Mouse (Mus musculus) hindbrain, embryonic 10.5 days (tissue): ENCODE results near the gene Cdkl3. TPM values are rescaled to one million over a fixed set of nuclear protein-coding genes. Genes with fewer than 3 reads are reported as not detected.

Source experiments
- DNase-seq: peaks from one replicate; pipeline ENCODE4 v3.0.0-alpha.2; 2017; ENCODE audit warnings: low spot score
- H3K27ac ChIP-seq: fragments of 300-500 bp; sonication (generic); 2 replicates; pipeline ENCODE4 v1.5.1; 2016; ENCODE audit warnings: mild to moderate bottlenecking, moderate library complexity
- H3K27me3 ChIP-seq: fragments of 300-500 bp; sonication (generic); 2 replicates; pipeline ENCODE4 v1.6.1; 2016; ENCODE audit warnings: mild to moderate bottlenecking; ENCODE audit not compliant: poor library complexity, insufficient read depth, severe bottlenecking
- H3K36me3 ChIP-seq: fragments of 300-500 bp; sonication (generic); 2 replicates; pipeline ENCODE4 v1.6.1; 2016; ENCODE audit warnings: mild to moderate bottlenecking, moderate library complexity
- H3K4me1 ChIP-seq: fragments of 300-500 bp; sonication (generic); replicated peaks from 2 replicates; pipeline ENCODE4 v1.6.1; 2016; ENCODE audit warnings: mild to moderate bottlenecking
- H3K4me3 ChIP-seq: fragments of 300-500 bp; sonication (generic); 2 replicates; pipeline ENCODE4 v1.5.1; 2016; ENCODE audit warnings: mild to moderate bottlenecking, moderate library complexity
- H3K9me3 ChIP-seq: fragments of 300-500 bp; sonication (generic); 2 replicates; pipeline ENCODE4 v1.6.1; 2016; ENCODE audit warnings: mild to moderate bottlenecking, moderate library complexity
- WGBS: fragments of 180-500 bp; shearing (Covaris S2); methylation state at CpG from one replicate; pipeline ENCODE4 v1.1.7; 2016; 5-methylcytosine and 5-hydroxymethylcytosine counted together
- polyA plus RNA-seq: library from polyadenylated mRNA; unstranded; fragments of >200 nt; fragmentation: Nextera tagmentation; extraction: Ambion mirVana; gene quantifications from 2 replicates; pipeline ENCODE4 v1.2.1, GENCODE M21; 2016

Cdkl3 gene
- polyA plus RNA-seq, 1 experiment from 2014 or later: 11.7 TPM

- peak; percentile 65 for DNase-seq
- Histone ChIP-seq H3K9me3 (no peaks in the 10 kb centered on the region), H3K4me1 (peaks cover 40% of the 10 kb centered on the region), H3K4me3 (peak overlapping the region; percentile 83), H3K27ac (peak overlapping the region; percentile 99), H3K27me3 (no peaks in the 10 kb centered on the region), H3K36me3 (peaks cover 33% of the 10 kb centered on the region)
- under 1% methylated on average over 29 of the region's 29 CpGs for WGBS
These were observed 4.3 kb upstream of the Cdkl3 start for GRCm38 (mm10) chr11:51999611-52000289.

- WGBS: 1% methylated on average over 63 of the region's 63 CpGs
- Histone ChIP-seq H3K9me3 (no peaks in the 10 kb centered on the region), H3K4me3 (peak within 1 kb of the TSS; percentile 83), H3K36me3 (peaks cover 26% of the 10 kb centered on the region), H3K27ac (peak within 1 kb of the TSS; percentile 99), H3K4me1 (peaks cover 46% of the 10 kb centered on the region), H3K27me3 (no peaks in the 10 kb centered on the region)
- peak; percentile 97 for DNase-seq
These were observed 3.6 kb upstream of the Cdkl3 start, which contains the start of gene Ube2b for GRCm38 (mm10) chr11:52000290-52000962. TSS of gene Ube2b (minus strand) at chr11:52000762.

GRCm38 (mm10) chr11:52001341-52001740 is 2.7 kb upstream of the Cdkl3 start:
- peak overlapping the region; percentile 83 for H3K4me3 ChIP-seq
- DNase-seq: no peak
- 78% methylated on average over 10 of the region's 10 CpGs for WGBS
- peaks cover 52% of the 10 kb centered on the region for H3K4me1 ChIP-seq
- H3K27ac ChIP-seq: peak overlapping the region; percentile 99
- H3K27me3 ChIP-seq: no peaks in the 10 kb centered on the region
- peaks cover 17% of the 10 kb centered on the region for H3K36me3 ChIP-seq
- H3K9me3 ChIP-seq: no peaks in the 10 kb centered on the region

GRCm38 (mm10) chr11:52001861-52002260 is 2.2 kb upstream of the Cdkl3 start:
- DNase-seq: no peak
- Histone ChIP-seq H3K27ac (no peak overlapping the region), H3K9me3 (no peaks in the 10 kb centered on the region), H3K27me3 (no peaks in the 10 kb centered on the region), H3K4me1 (peaks cover 52% of the 10 kb centered on the region), H3K4me3 (no peak overlapping the region), H3K36me3 (peaks cover 12% of the 10 kb centered on the region)
- WGBS: 95% methylated on average over 8 of the region's 8 CpGs

GRCm38 (mm10) chr11:52002842-52003504 is 1.0 kb upstream of the Cdkl3 start:
- Histone ChIP-seq H3K4me3 (peak overlapping the region; percentile 78), H3K27me3 (no peaks in the 10 kb centered on the region), H3K27ac (peak overlapping the region; percentile 92), H3K9me3 (no peaks in the 10 kb centered on the region), H3K4me1 (peaks cover 44% of the 10 kb centered on the region), H3K36me3 (peaks cover under 1% of the 10 kb centered on the region; the same call in 1 of the 2 replicates)
- WGBS: 79% methylated on average over 13 of the region's 13 CpGs
- DNase-seq: no peak

- no peaks in the 10 kb centered on the region for H3K36me3 ChIP-seq
- no peak for DNase-seq
- no peaks in the 10 kb centered on the region for H3K9me3 ChIP-seq
- H3K4me1 ChIP-seq: peaks cover 39% of the 10 kb centered on the region
- peak overlapping the region; percentile 78 for H3K4me3 ChIP-seq
- WGBS: 22% methylated on average over 4 of the region's 4 CpGs
- H3K27me3 ChIP-seq: no peaks in the 10 kb centered on the region
- H3K27ac ChIP-seq: peak overlapping the region; percentile 92
These were observed 583 bp upstream of the Cdkl3 start for GRCm38 (mm10) chr11:52003505-52003771.

GRCm38 (mm10) chr11:52005586-52005985 is 1.6 kb downstream of the Cdkl3 start:
- Histone ChIP-seq H3K4me1 (peaks cover 29% of the 10 kb centered on the region), H3K27me3 (no peaks in the 10 kb centered on the region), H3K27ac (no peak overlapping the region), H3K36me3 (no peaks in the 10 kb centered on the region), H3K9me3 (no peaks in the 10 kb centered on the region), H3K4me3 (peak overlapping the region; percentile 78)
- DNase-seq: no peak
- WGBS: 75% methylated on average over 2 of the region's 2 CpGs

GRCm38 (mm10) chr11:52011011-52011410 is 7.0 kb downstream of the Cdkl3 start:
- Histone ChIP-seq H3K36me3 (no peaks in the 10 kb centered on the region), H3K4me3 (no peak overlapping the region), H3K9me3 (no peaks in the 10 kb centered on the region), H3K27ac (no peak overlapping the region), H3K27me3 (no peaks in the 10 kb centered on the region), H3K4me1 (no peaks in the 10 kb centered on the region)
- no peak for DNase-seq
- 90% methylated on average over 11 of the region's 11 CpGs for WGBS

- Histone ChIP-seq H3K4me1 (no peaks in the 10 kb centered on the region), H3K27me3 (no peaks in the 10 kb centered on the region), H3K9me3 (no peaks in the 10 kb centered on the region), H3K27ac (no peak overlapping the region), H3K4me3 (no peak overlapping the region), H3K36me3 (no peaks in the 10 kb centered on the region)
- no peak for DNase-seq
- 89% methylated on average over 5 of the region's 5 CpGs for WGBS
These were observed 7.5 kb downstream of the Cdkl3 start for GRCm38 (mm10) chr11:52011541-52011940.

GRCm38 (mm10) chr11:52018217-52018616 is 14.2 kb downstream of the Cdkl3 start:
- no peak overlapping the region for H3K27ac ChIP-seq
- no peaks in the 10 kb centered on the region for H3K27me3 ChIP-seq
- H3K9me3 ChIP-seq: no peaks in the 10 kb centered on the region
- DNase-seq: no peak
- 80% methylated on average over 9 of the region's 9 CpGs for WGBS
- H3K4me3 ChIP-seq: no peak overlapping the region
- H3K36me3 ChIP-seq: peaks cover 7% of the 10 kb centered on the region; the same call in 1 of the 2 replicates
- no peaks in the 10 kb centered on the region for H3K4me1 ChIP-seq

GRCm38 (mm10) chr11:52032356-52032755 is 28.3 kb downstream of the Cdkl3 start:
- no peaks in the 10 kb centered on the region for H3K4me1 ChIP-seq
- no peaks in the 10 kb centered on the region for H3K27me3 ChIP-seq
- 76% methylated on average over 8 of the region's 8 CpGs for WGBS
- H3K9me3 ChIP-seq: no peaks in the 10 kb centered on the region
- H3K27ac ChIP-seq: no peak overlapping the region
- DNase-seq: no peak
- H3K4me3 ChIP-seq: no peak overlapping the region
- H3K36me3 ChIP-seq: no peaks in the 10 kb centered on the region

- Histone ChIP-seq H3K9me3 (no peaks in the 10 kb centered on the region), H3K36me3 (no peaks in the 10 kb centered on the region), H3K27ac (no peak overlapping the region), H3K4me1 (no peaks in the 10 kb centered on the region), H3K4me3 (no peak overlapping the region), H3K27me3 (no peaks in the 10 kb centered on the region)
- 85% methylated on average over 1 of the region's 1 CpGs for WGBS
- no peak for DNase-seq
These were observed 29.9 kb downstream of the Cdkl3 start for GRCm38 (mm10) chr11:52033953-52034352.

GRCm38 (mm10) chr11:52035905-52036304 is 31.9 kb downstream of the Cdkl3 start:
- no peak for DNase-seq
- Histone ChIP-seq H3K36me3 (no peaks in the 10 kb centered on the region), H3K9me3 (no peaks in the 10 kb centered on the region), H3K4me1 (no peaks in the 10 kb centered on the region), H3K27ac (no peak overlapping the region), H3K27me3 (no peaks in the 10 kb centered on the region), H3K4me3 (no peak overlapping the region)
- 83% methylated on average over 3 of the region's 3 CpGs for WGBS
